Mouse (Mus musculus) mature B cell (primary cell): ENCODE data around the gene Mfsd4a.

ENCODE experiments used
- in situ Hi-C: fragments of 300-500 bp; cut with MboI; formaldehyde crosslinking; loops from 2 replicates; pipeline ENCODE4 v1.14.3; 2019

The Mfsd4a gene

DNA sequence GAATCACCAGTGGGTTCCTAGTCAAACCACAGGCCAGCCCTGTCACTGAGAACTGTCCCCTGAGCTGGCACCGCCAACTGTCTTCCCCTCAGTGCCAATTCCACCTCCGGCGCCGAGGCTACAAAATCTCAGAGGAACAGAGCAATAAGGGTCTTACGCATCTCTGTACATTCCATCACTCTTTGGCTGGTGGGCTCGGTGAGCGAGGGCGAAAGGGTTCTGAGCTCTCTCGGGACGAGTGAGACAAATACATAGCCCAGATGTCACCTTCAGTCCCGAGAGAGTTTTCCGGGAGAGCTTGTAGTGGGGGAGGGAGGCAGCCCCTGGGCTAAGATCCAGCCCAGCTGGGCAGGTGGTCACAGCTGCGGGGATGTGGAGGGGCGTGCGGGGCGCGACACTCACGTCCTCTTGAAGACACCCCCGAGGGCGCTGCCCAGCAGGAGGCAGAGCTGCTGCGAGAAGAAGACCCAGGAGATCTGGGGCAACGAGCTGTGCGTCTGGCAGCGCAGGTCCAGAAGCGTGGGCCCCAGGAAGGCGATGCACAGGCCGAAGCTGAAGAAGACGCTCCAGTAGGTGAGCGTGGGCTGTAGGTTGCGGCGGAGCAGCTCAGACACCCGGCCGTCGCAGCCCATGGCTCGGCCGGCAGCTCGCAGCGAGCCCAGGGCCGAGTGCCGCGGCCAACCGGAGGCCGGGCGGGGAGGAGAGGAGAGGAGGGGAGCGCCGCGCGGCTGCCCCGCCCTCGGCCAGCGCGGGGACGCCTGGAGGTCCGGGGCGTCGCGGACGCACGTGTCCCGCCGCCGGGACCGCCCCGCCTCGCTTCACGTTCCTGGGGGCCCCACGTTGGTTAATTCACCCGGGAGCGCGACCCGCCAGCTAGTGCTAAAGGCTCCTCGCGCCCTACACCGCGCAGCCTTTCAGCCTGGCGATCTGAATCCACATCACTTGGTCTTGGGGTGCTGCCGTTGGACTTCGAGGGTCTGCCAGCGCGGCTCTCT is at the start of gene Mfsd4a:
Gene Mfsd4a (minus strand): TSS at position 802 of the 995 bp plus-strand sequence.
- in situ Hi-C loops = no loop called here

DNA sequence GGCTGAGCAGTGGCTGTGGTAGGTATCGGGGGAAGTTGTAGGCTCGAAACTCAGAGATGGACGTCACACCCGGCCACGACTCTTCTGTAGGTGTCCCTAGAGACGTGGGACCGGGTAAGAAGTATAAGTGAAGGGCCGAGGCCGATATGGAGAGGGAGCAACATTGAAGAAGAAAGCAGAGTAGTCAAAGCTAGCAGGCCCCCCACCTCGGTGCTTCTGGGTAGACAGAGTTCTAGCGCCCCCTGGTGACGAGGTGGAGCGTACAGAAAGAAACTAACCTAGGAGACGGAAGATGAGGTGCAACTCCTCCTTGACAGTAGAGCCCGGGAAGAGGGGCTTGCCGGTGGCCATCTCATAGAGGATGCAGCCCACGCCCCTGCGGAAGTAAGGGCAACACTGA is 48.7 kb upstream of the Mfsd4a start:
- in situ Hi-C loops = loop anchor here (10.0 kb wide), 1 partner anchor 122 kb away; no protein-coding TSS in a partner anchor

DNA sequence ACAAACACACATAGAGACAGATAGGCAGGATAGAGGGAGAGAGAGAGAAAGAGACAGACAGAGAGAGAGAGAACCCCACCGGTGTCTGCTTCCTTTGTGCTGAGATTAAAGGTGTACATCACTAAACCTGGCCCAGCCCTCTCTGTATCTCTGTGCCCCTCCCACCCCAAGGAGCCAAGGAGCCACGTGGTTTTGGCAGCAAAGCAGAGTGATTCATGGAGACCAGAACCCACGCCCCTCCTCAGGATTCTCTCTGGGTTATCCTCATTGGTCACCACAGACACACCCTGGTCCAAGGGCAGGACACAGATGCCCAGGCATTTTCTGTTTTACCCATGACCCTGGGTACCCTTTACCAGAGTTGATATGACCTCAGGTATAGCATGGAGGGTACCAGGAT is 45.2 kb upstream of the Mfsd4a start:
- in situ Hi-C loops = loop anchor here (10.0 kb wide), 1 partner anchor 118 kb away; no protein-coding TSS in a partner anchor

DNA sequence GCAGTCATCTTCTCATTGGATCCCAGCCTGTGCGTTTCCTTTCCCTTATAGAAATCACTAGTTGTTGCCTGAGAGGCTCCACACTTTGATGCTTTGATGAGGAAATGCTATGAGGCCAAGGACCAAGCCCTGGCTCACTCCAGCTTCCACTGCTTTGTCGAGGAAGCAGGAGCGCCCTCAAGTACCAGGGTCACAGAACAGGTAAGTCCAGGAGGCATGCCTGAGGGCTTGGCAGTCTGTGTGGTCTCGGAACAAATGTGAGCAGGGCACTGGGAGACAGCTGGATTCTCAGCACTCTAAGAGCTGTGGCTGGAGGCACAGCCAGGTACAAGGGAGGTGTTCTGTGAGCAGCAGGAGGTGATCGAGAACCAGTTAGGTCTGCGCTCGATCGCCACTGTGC is 44.6 kb upstream of the Mfsd4a start:
- in situ Hi-C loops = loop anchor here (10.0 kb wide), 1 partner anchor 118 kb away; no protein-coding TSS in a partner anchor

DNA sequence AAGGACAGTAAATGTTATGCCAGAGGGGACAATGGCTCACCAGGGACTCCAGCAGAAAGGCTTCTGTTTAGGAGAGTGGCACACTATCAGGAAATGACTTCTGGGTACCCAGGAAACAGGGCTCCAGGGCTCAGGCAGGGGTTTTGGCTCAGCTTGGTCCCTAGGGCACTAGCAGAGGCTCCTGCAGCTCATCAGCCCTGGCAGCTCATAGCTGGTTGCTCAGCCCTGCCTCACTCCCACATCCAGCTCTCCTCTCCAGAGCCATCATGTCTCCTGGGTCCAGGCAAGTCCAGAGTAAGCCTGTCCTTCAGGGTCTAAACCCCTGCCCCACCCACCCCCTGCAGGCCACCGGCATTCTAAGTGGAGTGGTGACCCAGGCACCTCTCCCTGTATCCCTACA is 43.5 kb upstream of the Mfsd4a start:
- in situ Hi-C loops = loop anchor here (10.0 kb wide), 1 partner anchor 117 kb away; no protein-coding TSS in a partner anchor

DNA sequence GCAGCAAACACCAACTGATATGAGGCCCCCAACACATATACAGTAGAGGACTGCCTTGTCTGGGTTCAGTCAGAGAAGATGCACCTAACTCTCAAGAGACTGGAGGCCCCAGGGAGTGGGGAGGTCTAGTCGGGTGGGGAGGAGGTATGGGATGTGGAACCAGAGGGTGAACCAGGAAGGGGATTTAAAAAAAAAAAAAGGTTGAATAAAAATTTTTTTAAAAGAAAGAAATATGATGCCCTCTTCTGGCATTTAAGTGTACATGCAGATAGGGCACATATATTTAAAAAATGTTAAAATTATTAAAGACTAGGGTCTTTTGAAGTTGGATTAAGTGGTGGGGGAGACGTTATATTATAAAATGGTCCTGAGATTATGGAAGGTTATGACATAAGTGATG is 41.5 kb upstream of the Mfsd4a start:
- in situ Hi-C loops = no loop called here

DNA sequence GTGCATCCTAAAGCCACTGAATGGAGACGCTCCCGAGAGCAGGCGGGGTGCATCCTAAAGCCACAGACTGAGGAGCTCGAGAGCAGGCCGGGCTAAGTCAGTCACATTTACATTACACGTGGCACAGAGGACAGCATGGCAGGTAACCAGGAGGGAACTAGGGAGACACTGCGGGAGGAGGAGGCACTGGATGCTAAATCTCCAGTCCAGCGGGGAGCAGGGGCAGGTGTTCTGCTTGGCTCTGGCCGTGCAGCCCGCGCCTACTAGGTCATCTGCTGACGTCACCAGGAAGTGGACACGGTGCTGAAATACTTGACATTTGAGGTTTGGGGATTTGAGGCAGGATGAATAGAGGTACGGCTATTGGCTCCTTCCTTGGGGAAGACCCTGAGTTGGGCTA is 36.5 kb upstream of the Mfsd4a start:
- in situ Hi-C loops = no loop called here

DNA sequence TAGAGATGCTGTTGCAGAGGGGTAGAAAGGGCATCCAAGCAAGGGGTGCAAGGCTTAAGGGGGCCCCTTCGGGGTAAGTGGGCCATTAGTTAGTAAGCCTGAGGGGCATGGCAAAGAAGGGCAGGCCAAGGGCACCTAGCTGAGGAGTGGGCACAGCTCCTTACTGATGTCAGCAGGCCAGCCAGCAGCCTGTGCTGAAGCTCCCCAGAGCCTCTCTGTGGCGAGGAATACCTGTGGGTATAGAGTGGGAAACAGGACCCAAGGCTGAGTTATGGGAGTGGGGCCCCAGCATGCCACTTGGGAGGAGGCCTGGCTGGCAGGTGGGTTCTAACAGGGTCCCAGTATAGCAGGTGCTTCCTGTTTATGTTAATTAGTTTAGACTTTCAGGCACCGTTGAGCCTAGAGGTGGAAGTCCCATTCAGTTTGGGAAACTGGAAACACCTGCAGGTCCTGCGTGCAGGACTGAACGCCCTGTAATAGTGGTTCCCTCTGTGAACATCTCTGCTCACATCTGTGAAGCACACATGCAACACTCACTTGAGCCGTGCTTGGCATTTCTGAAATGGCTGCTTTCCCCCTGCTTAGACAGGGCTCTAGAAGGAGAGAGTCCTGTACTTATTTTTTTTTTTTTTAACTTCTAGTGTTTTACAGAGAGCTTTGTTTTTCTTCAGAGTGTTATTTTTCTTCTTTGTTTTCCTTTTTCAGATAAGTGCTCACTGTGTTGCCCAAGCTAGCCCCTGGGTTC is 34.3 kb upstream of the Mfsd4a start:
- in situ Hi-C loops = no loop called here

DNA sequence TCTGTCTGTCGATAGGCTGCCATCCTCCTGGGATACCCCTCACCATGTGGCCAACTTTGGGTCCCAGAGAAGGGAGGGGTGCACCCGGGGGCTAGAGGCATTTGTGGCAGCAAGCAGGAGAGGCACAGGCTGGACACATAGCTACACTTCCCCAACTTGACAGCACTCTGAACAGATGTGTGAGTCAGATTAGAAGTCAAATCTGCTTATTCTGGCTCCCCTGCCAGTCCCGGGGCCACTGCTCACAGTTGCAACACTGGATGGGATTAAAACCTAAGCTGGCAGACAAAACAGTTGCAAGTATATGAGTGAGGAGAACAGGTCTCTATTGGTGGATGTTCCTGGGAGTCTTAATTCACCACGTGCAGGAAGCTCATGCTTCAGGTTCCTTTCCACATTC is 31.9 kb upstream of the Mfsd4a start:
- in situ Hi-C loops = no loop called here

DNA sequence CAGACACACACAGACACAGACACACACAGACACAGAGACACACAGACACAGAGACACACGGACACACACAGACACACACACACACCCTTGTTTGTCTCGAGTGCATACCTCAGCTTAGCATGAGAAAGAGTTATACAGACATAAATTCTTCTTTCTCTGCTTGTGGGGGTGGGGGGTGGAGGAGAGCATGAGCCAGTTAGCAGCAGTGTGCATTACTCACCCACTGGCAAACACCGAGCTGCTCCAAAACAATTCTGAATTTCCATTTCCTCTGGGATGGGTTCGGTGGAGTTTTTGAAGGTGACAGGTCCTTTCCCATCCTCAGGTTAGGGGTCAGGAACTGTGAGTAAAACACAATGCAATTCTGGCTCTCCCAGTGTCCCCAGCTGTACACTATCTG is 31.2 kb upstream of the Mfsd4a start:
- in situ Hi-C loops = no loop called here

DNA sequence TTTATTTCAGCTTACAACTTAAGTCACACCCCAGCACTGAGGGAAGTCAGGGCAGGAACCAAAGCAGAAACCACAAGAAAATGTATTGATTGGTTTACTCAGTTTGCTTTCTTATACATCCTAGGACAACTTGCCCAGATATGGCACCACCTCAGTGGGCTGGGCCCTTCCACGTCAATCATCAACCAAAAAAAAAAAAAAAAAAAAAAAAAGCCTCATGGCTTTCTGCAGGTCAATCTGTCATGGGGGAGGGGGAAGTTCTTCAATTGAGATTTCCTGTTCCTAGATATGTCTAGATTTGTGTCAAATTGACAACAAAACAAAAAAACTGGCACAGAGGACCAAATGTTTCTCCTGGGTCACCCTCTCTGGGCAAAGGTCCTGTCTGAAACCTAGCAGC is 30.2 kb upstream of the Mfsd4a start:
- in situ Hi-C loops = no loop called here

DNA sequence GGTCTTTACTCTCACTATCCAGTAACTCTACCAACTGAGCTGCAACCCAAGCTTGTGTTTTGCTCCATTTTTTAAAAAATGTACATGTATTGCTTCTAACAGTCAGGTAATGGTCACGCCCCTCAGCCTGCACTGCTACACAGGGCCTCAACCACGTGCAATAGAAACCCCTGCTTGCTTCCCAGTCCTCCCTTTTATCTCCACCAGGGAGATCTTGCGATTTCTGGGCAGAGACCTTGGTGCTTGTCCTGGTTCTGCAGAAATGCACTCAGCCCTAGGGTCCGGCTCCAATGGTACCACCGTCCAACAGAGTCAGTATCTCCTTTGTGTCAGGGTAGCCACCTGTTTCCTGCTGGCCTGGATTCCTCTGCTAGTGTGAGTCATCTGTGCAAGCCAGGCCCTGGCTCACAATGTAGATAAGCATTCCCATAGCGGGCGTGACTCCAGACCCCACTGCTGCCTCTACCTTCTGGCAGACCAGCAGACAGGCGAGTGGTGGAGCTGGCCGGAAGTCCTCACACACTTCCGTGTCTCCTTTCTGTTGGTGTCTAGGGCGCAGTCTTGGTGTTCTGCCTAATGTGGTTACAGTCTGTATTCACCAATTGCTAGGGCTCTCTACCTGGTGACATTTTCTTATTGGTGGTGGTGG is 27.6 kb upstream of the Mfsd4a start:
- in situ Hi-C loops = no loop called here

DNA sequence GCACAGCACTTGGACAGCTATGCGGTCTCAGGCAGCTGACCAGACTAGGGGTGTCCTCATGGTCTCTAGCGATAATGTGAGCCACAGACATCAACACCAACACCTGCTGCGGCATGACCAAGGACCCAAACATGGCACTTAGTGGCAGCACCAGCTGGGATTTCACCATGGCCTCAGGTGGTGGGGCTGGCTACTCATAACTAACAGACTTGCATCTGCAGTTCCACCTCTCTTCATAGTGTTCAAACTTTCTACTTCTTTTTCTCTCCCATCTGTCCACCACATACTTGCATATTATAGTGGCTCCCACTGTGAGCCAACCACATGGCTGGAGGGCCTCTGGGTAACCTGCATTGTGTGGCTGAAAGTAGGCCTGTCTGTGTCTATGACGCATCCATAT is 25.4 kb upstream of the Mfsd4a start:
- in situ Hi-C loops = no loop called here

DNA sequence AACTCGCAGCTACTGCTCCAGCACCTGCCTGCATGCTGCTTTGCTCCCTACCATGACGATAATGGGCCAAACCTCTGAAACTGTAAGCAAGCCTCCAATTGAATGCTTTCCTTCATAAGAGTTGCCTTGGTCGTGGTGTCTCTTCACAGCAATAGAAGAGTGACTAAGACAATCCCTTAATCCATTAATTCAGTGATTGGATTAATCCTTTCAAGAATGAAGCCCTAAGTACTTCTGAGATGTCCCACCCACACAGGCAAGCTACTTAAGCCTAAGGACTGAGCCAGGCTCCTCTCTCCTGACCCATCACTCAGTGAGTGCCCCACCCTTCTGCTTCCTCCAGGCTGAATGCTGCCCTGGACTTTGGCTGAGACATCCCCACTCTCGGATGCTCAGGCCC is 22.4 kb upstream of the Mfsd4a start:
- in situ Hi-C loops = no loop called here

DNA sequence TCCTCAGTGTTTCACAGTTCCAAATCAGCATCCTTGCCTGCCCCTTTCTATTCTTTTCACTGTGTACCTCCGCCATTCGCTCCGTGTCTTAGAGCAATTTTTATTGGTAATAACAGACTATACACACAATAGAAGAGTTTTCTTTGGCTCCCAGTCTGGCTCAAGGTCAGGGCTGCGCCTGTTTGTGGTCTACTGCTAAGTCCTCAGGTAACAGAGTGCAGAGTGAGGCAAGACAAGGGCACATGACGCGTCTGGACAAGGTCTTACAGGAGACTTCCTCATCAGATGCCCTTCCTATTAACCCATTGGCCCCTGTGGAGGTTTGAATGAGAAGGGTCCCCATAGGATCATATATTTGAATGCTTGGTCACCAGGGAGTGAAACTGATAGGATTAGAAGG is 21.9 kb upstream of the Mfsd4a start:
- in situ Hi-C loops = no loop called here

DNA sequence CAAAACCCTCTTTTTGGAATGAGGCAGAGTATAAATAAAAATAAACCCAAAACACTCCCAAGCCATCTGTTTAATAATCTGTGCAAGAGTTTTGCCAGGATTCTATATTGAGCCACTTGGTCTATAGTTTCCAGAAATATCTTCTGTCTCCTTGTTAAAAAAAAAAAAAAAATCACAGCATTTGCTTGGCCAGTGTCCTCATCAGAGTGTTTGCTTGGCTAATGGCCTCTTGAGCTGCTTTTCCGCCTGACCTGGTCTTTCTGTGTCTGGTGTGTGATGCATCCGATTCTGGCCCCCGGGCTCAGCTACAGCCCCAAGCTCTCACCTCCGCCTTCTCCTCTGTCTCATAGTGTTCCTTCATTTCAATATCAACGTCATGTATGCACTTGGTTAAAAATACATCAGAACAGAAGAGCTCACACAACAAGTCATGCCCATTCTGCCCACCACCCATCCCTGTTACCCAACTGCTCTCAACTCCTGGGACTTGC is 20.4 kb upstream of the Mfsd4a start:
- in situ Hi-C loops = no loop called here

DNA sequence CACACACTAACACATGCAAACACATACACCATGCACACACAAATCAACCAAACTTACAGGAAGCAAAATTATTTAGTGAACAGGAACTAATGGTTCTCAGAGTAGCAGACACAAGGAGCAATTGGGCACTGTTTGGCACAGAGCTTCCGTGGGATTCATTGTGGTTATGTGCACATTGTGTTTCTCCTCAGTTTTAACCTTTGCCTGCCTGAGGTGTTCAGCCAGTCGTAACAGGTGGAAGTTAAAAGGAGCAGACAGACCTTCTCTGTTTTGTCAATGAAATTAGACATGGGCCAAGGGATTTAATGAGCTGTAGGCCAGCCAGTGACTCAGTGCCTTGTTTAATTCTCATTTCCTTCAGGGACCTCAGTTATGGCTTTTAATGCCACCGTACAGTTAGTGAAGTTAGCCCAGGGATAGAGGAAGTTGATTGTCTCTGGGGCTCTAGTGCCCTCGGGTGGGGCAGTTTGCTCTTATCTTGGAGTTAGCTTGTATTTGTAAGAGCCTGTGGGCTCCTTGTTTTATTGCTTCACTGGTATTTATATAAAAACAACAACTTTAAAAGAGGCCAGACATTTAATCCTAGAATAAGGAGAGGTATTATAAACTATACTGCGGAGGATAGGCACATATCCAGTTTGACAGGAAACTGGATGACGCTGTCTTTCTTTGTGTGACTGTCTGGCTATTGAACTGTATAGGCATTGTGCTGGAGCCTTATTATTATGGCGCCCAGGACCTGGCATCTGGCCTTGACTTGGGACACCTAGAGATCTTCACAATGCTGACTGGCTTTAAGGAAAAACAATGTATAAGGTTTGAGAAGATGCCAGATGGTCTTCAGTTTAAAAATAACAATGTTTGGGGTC is 17.6 kb upstream of the Mfsd4a start:
- in situ Hi-C loops = no loop called here

DNA sequence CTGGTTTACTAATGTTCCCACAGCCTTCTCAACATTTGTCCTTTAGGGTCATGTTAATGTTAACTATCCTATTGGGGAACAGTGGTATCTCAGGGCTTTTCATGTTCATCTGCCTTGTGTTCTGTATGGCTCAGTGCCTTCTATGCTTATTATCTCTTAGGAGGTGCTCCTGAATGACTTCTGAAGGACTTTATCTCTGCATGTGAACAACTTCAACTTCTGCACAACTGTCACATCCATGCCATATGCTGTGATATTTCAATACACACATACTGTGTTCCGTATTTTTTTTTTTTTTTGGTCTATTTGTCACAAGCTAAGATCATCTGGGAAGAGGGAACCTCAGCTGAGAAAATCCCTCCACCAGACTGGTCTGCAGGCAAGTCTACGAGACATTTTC is 10.6 kb upstream of the Mfsd4a start:
- in situ Hi-C loops = no loop called here

DNA sequence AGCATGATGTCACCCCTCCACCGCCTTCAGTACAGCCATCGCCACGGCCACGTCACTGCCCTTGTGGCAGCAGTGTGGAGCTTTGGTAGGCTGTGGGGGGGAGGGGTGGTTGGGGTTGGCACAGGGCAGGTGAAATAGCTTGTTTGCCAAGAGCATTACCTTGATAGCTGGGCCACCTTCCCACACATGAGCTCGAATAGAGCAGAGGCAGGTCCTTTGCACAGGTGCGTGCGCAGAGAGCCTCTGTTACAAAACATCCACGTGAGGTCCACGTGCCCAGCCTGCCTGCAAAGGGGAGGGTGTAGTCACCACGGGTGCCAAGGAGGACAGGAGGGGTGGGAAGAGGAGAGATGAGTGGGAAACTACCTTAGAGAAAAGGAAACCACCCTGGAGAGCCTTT is 7.7 kb upstream of the Mfsd4a start:
- in situ Hi-C loops = no loop called here

DNA sequence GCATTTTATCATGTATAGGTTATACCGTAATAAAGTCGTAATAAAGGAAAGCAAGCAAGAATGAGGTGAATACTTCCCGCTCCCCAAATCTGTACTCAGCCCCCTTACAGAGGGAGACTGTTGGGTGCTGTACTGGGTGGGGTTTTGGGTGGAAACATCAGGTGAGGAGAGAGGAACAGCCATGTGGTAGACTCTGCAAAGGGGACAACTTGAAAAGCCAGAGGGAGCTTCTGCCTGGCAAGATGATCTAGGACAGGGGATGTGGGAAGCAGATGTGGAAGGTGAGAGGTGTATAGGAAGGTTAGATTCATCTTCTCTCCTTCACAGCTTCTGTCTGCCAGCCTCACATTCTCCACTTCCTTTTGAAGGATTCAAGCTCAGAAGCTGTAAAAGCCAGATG is 2.8 kb upstream of the Mfsd4a start:
- in situ Hi-C loops = no loop called here

DNA sequence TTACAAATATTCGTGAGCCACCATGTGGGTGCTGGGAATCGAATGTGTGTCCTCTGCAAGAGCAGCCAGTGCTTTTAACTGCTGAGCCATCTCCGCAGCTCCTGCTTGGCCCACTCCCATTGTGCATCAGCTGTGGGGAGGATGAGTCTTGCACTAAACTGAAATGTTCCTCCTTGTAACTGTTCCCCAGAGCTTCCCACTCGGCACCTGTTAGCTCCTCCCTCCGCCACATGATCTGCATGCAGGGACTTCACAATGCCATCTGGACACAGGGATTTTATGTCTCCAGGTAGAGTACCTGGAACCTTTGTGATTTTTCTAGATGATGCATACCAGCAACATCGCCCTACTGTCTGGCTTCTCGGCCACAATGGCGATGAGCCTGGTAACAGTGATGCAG is 1.6 kb upstream of the Mfsd4a start:
- in situ Hi-C loops = no loop called here
